Mouse (Mus musculus) lung, adult 18-20 months (tissue): ENCODE measurements around the gene Cd59a.
"Not testable (repeated sequence)": the region's sequence is repeated elsewhere in the genome, so short reads cannot be mapped to it uniquely, and the experiment has no call there.

ENCODE experiments used
- DNase-seq, 2 experiments: peaks; one replicate each; pipeline ENCODE4 v3.0.0; 2022; ENCODE audit warnings: mixed read lengths in 2 of 2

The Cd59a gene

GRCm38 (mm10) chr2:104095741-104096213 lies at the start of gene Cd59a:
Gene Cd59a (plus strand): TSS chr2:104095801.
- peak; percentile 82 to 88 for DNase-seq

- DNase-seq: no peak
Measured at GRCm38 (mm10) chr2:104058381-104058780, 37.2 kb upstream of the Cd59a start.

GRCm38 (mm10) chr2:104058954-104059353 lies 36.6 kb upstream of the Cd59a start:
- no peak for DNase-seq

GRCm38 (mm10) chr2:104059786-104060185 lies 35.8 kb upstream of the Cd59a start:
- no peak for DNase-seq

GRCm38 (mm10) chr2:104060996-104061395 lies 34.6 kb upstream of the Cd59a start:
- no peak for DNase-seq

GRCm38 (mm10) chr2:104062665-104063064 lies 32.9 kb upstream of the Cd59a start:
- no peak for DNase-seq

GRCm38 (mm10) chr2:104064152-104064551 lies 31.4 kb upstream of the Cd59a start:
- no peak for DNase-seq

- DNase-seq: not testable (repeated sequence)
Measured at GRCm38 (mm10) chr2:104065526-104065925, 30.1 kb upstream of the Cd59a start, which contains the start of gene Gm10912. Gene Gm10912 (plus strand): TSS chr2:104065826.

- not testable (repeated sequence) for DNase-seq
Measured at GRCm38 (mm10) chr2:104068450-104068849, 27.2 kb upstream of the Cd59a start, which contains the start of gene Gm10799. Gene Gm10799 (minus strand): TSS chr2:104068550.

- peak; percentile 51 to 64 for DNase-seq
Measured at GRCm38 (mm10) chr2:104069704-104070185, 25.9 kb upstream of the Cd59a start, which contains the start of gene Cd59b. Gene Cd59b (plus strand): TSS chr2:104069849.

- DNase-seq: not testable (repeated sequence)
Measured at GRCm38 (mm10) chr2:104078285-104078684, 17.3 kb upstream of the Cd59a start.

- DNase-seq: not testable (repeated sequence)
Measured at GRCm38 (mm10) chr2:104081436-104082050, 14.1 kb upstream of the Cd59a start.

- DNase-seq: no peak
Measured at GRCm38 (mm10) chr2:104082474-104082873, 13.1 kb upstream of the Cd59a start.

- DNase-seq: not testable (repeated sequence)
Measured at GRCm38 (mm10) chr2:104084027-104084426, 11.6 kb upstream of the Cd59a start.

GRCm38 (mm10) chr2:104087562-104087961 lies 8.0 kb upstream of the Cd59a start:
- not testable (repeated sequence) for DNase-seq

- DNase-seq: no peak
Measured at GRCm38 (mm10) chr2:104093305-104093704, 2.3 kb upstream of the Cd59a start.

GRCm38 (mm10) chr2:104096256-104096655 lies 655 bp downstream of the Cd59a start:
- DNase-seq: no peak

GRCm38 (mm10) chr2:104096796-104097195 lies 1.2 kb downstream of the Cd59a start:
- DNase-seq: not testable (repeated sequence)

- not testable (repeated sequence) for DNase-seq
Measured at GRCm38 (mm10) chr2:104097396-104097795, 1.8 kb downstream of the Cd59a start.

GRCm38 (mm10) chr2:104098529-104099230 lies 3.1 kb downstream of the Cd59a start:
- DNase-seq: no peak

- DNase-seq: no peak
Measured at GRCm38 (mm10) chr2:104099231-104099585, 3.6 kb downstream of the Cd59a start.

- DNase-seq: no peak
Measured at GRCm38 (mm10) chr2:104099946-104100345, 4.3 kb downstream of the Cd59a start.

GRCm38 (mm10) chr2:104104800-104105199 lies 9.2 kb downstream of the Cd59a start:
- no peak for DNase-seq

GRCm38 (mm10) chr2:104109021-104109420 lies 13.4 kb downstream of the Cd59a start:
- not testable (repeated sequence) for DNase-seq
